Mouse (Mus musculus): ENCODE data around the gene Rfx8.

Gene Rfx8

GRCm38 (mm10) chr1:39644333-39644732 lies 76.5 kb downstream of the Rfx8 start:
- no peak for DNase-seq

GRCm38 (mm10) chr1:39641667-39642066 lies 79.1 kb downstream of the Rfx8 start:
- no peak for DNase-seq

GRCm38 (mm10) chr1:39637139-39637538 lies 83.7 kb downstream of the Rfx8 start:
- DNase-seq, result no peak

- no peak for DNase-seq
These were observed 84.1 kb downstream of the Rfx8 start for GRCm38 (mm10) chr1:39636660-39637059.

- no peak for DNase-seq
These were observed 84.6 kb downstream of the Rfx8 start for GRCm38 (mm10) chr1:39636196-39636595.

GRCm38 (mm10) chr1:39628606-39629005 lies 92.2 kb downstream of the Rfx8 start:
- DNase-seq, result no peak

- no peak for DNase-seq
These were observed 95.3 kb downstream of the Rfx8 start for GRCm38 (mm10) chr1:39625491-39625890.

- DNase-seq, result no peak
These were observed 97.1 kb downstream of the Rfx8 start for GRCm38 (mm10) chr1:39623729-39624128.

- no peak for DNase-seq
These were observed 97.7 kb downstream of the Rfx8 start for GRCm38 (mm10) chr1:39623106-39623505.

GRCm38 (mm10) chr1:39618524-39618923 lies 102.3 kb downstream of the Rfx8 start:
- no peak for DNase-seq

- DNase-seq, result no peak
These were observed 105.3 kb downstream of the Rfx8 start for GRCm38 (mm10) chr1:39615526-39615925.
